Mouse (Mus musculus) left cerebral cortex, adult 2 months (tissue): Measurements from ENCODE around the gene Klf1. TPM values are rescaled to one million over a fixed set of nuclear protein-coding genes. Genes with fewer than 3 reads are reported as not detected.
"Not testable (repeated sequence)": the region's sequence is repeated elsewhere in the genome, so short reads cannot be mapped to it uniquely, and the experiment has no call there.

Experiments
- DNase-seq, 2 experiments: peaks; one replicate each; pipeline ENCODE4 v3.0.0; 2021 to 2022; ENCODE audit warnings: low spot score in 2 of 2, mixed read lengths in 1 of 2; ENCODE audit errors: extremely low spot score in 1 of 2
- H3K27ac ChIP-seq: fragments of 200-600 bp; 2 replicates; pipeline ENCODE4 v1.8.1; 2022
- H3K4me3 ChIP-seq: fragments of 200-600 bp; 2 replicates; pipeline ENCODE4 v1.8.1; 2022
- CTCF ChIP-seq: fragments of 200-600 bp; IDR thresholded peaks from 2 replicates; pipeline ENCODE4 v1.8.1; 2022; ENCODE audit warnings: antibody characterized with exemption, mild to moderate bottlenecking, moderate library complexity
- intact Hi-C: fragments of 180-260 bp; cut with DNase I; formaldehyde crosslinking; loops from one replicate; pipeline ENCODE4 v1.15.1; 2025
- total RNA-seq, 2 experiments: library from RNA; stranded (reverse); gene quantifications; 2 replicates each; pipeline ENCODE4 v1.2.3; 2021

Klf1 gene
- total RNA-seq, 2 experiments from 2014 or later: 0.23 TPM; not detected in 1

- H3K27ac ChIP-seq: no peak overlapping the region
- TF ChIP-seq CTCF: no peak
- intact Hi-C loops: no loop called here
- DNase-seq: no peak
- no peak overlapping the region for H3K4me3 ChIP-seq
Observed at GRCm38 (mm10) chr8:84889141-84889540, 12.6 kb upstream of the Klf1 start.

GRCm38 (mm10) chr8:84892993-84893708, 8.6 kb upstream of the Klf1 start:
- DNase-seq: no peak
- no peak for TF ChIP-seq CTCF
- peak overlapping the region; percentile 49; the same call in 1 of the 2 replicates for H3K27ac ChIP-seq
- peak overlapping the region; percentile 81 for H3K4me3 ChIP-seq
- intact Hi-C loops: loop anchor here (2.0 to 5.0 kb wide), 2 partner anchors 14 to 36 kb away; partner anchors contain the start of gene Farsa

- DNase-seq: peak; percentile 87 to 89
- intact Hi-C loops: loop anchor here (2.0 to 5.0 kb wide), 2 partner anchors 15 to 36 kb away; partner anchors contain the start of gene Farsa
- H3K27ac ChIP-seq: peak within 1 kb of the TSS; percentile 49; the same call in 1 of the 2 replicates
- no peak for TF ChIP-seq CTCF
- peak within 1 kb of the TSS; percentile 81 for H3K4me3 ChIP-seq
Observed at GRCm38 (mm10) chr8:84893709-84894134, 8.0 kb upstream of the Klf1 start, which contains the start of gene Gcdh. Gene Gcdh, minus strand, starts transcription at chr8:84893921.

- Histone ChIP-seq H3K4me3 (no peak overlapping the region), H3K27ac (no peak overlapping the region)
- TF ChIP-seq CTCF: no peak
- intact Hi-C loops: no loop called here
- DNase-seq: no peak
Observed at GRCm38 (mm10) chr8:84895963-84896362, 5.8 kb upstream of the Klf1 start.

- TF ChIP-seq CTCF: no peak
- Histone ChIP-seq H3K4me3 (no peak overlapping the region), H3K27ac (no peak overlapping the region)
- no peak for DNase-seq
- intact Hi-C loops: no loop called here
Observed at GRCm38 (mm10) chr8:84901071-84901470, 657 bp upstream of the Klf1 start.

GRCm38 (mm10) chr8:84902367-84902919, 715 bp downstream of the Klf1 start:
- peak overlapping the region; percentile 63 for H3K4me3 ChIP-seq
- H3K27ac ChIP-seq: peak overlapping the region; percentile 62; the same call in 1 of the 2 replicates
- intact Hi-C loops: no loop called here
- no peak for DNase-seq
- TF ChIP-seq CTCF: no peak

- Histone ChIP-seq H3K27ac (peak overlapping the region; percentile 62; the same call in 1 of the 2 replicates), H3K4me3 (peak overlapping the region; percentile 63)
- TF ChIP-seq CTCF: peak; percentile 99
- peak; percentile 91 to 93 for DNase-seq
- intact Hi-C loops: no loop called here
Observed at GRCm38 (mm10) chr8:84902920-84903661, 1.4 kb downstream of the Klf1 start.

GRCm38 (mm10) chr8:84904351-84904750, 2.6 kb downstream of the Klf1 start:
- TF ChIP-seq CTCF: no peak
- DNase-seq: no peak
- H3K4me3 ChIP-seq: no peak overlapping the region
- intact Hi-C loops: no loop called here
- H3K27ac ChIP-seq: no peak overlapping the region

- no peak for TF ChIP-seq CTCF
- H3K27ac ChIP-seq: no peak overlapping the region
- no peak overlapping the region for H3K4me3 ChIP-seq
- intact Hi-C loops: no loop called here
- no peak for DNase-seq
Observed at GRCm38 (mm10) chr8:84907037-84907436, 5.3 kb downstream of the Klf1 start.

GRCm38 (mm10) chr8:84907493-84907892, 5.8 kb downstream of the Klf1 start:
- Histone ChIP-seq H3K27ac (no peak overlapping the region), H3K4me3 (no peak overlapping the region)
- TF ChIP-seq CTCF: no peak
- intact Hi-C loops: no loop called here
- DNase-seq: no peak

- H3K27ac ChIP-seq, intact Hi-C loops, DNase-seq: not testable (repeated sequence)
- H3K4me3 ChIP-seq: peak overlapping the region; percentile 48
Observed at GRCm38 (mm10) chr8:84907979-84908378, 6.3 kb downstream of the Klf1 start.
